Mouse (Mus musculus) megakaryocyte, adult 5-6 weeks (primary cell): ENCODE data around the gene Usp17le. TPM values are rescaled to one million over a fixed set of nuclear protein-coding genes. Genes with fewer than 3 reads are reported as not detected.
"Not testable (repeated sequence)": the region's sequence is repeated elsewhere in the genome, so short reads cannot be mapped to it uniquely, and the experiment has no call there.

Experiments used
- ATAC-seq: 2 replicates; pipeline ENCODE4 v1.8.0; 2016; ENCODE audit warnings: mild to moderate bottlenecking, inconsistent platforms; ENCODE audit not compliant: poor library complexity, severe bottlenecking
- total RNA-seq, 2 experiments: library from RNA; stranded (forward) in 1 of 2; stranded (reverse) in 1 of 2; fragments of 153-499, 151-499 nt in 1 of 2; fragments of 221-1000, 200-1000 nt in 1 of 2; gene quantifications; 2 replicates each; pipeline versions ENCODE4 v1.2.3 to v1.2.4; 2015 to 2017

The Usp17le gene
- not detected in 2 replicates for total RNA-seq (2015)
- not detected in 2 replicates for total RNA-seq (2017)

- not testable (repeated sequence) for ATAC-seq
These were observed at the start of gene Usp17le for GRCm38 (mm10) chr7:104777370-104777769. TSS of gene Usp17le (minus strand) at chr7:104777470.

DNA sequence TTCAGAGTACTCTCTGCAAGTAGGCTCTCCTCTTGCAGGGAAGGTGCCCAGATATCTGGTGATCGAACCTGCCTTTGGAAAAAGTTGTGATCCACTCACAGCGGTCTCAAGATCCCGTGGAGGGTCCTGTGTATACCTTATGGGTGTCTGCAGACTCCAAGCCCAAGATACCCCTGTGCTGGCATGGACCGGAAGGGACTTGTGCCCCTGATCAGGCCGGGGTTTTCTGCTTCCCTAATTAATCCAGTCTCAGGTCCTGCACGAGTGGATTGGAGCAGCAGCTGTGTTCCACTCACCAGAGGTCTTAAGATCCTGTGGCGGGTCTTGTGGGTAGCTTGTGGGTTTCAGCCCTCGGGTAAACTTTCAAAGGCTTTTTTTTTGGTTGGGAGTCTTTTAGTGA is 33.1 kb upstream of the Usp17le start:
- ATAC-seq, result not testable (repeated sequence)

- no peak for ATAC-seq
These were observed 13.5 kb upstream of the Usp17le start for GRCm38 (mm10) chr7:104790796-104791195.

Other genes starting within 250 kb of the Usp17le start
- gene Olfr651, start 227.3 kb downstream of the Usp17le start, total RNA-seq (2015), result not detected in 2 replicates
- gene Olfr651, start 227.3 kb downstream of the Usp17le start, total RNA-seq (2017), result not detected in 2 replicates
- not detected in 2 replicates for gene Olfr652, start 216.6 kb downstream of the Usp17le start, total RNA-seq (2015)
- gene Olfr652, start 216.6 kb downstream of the Usp17le start, total RNA-seq (2017), result not detected in 2 replicates
- gene Olfr653, start 200.2 kb downstream of the Usp17le start, total RNA-seq (2015), result not detected in 2 replicates
- gene Olfr653, start 200.2 kb downstream of the Usp17le start, total RNA-seq (2017), result not detected in 2 replicates
- gene Olfr654, start 190.4 kb downstream of the Usp17le start, total RNA-seq (2015), result not detected in 2 replicates
- not detected in 2 replicates for gene Olfr654, start 190.4 kb downstream of the Usp17le start, total RNA-seq (2017)
- not detected in 2 replicates for gene Olfr655, start 175.7 kb downstream of the Usp17le start, total RNA-seq (2015)
- gene Olfr655, start 175.7 kb downstream of the Usp17le start, total RNA-seq (2017), result not detected in 2 replicates
- gene Olfr656, start 163.5 kb downstream of the Usp17le start, total RNA-seq (2015), result not detected in 2 replicates
- gene Olfr656, start 163.5 kb downstream of the Usp17le start, total RNA-seq (2017), result not detected in 2 replicates
- not detected in 2 replicates for gene Olfr657, start 152.7 kb downstream of the Usp17le start, total RNA-seq (2015)
- gene Olfr657, start 152.7 kb downstream of the Usp17le start, total RNA-seq (2017), result not detected in 2 replicates
- not detected in 2 replicates for gene Olfr658, start 130.2 kb downstream of the Usp17le start, total RNA-seq (2015)
- not detected in 2 replicates for gene Olfr658, start 130.2 kb downstream of the Usp17le start, total RNA-seq (2017)
- not detected in 2 replicates for gene Olfr659, start 110.7 kb downstream of the Usp17le start, total RNA-seq (2015)
- gene Olfr659, start 110.7 kb downstream of the Usp17le start, total RNA-seq (2017), result not detected in 2 replicates
- gene Olfr661, start 91.0 kb downstream of the Usp17le start, total RNA-seq (2015), result not detected in 2 replicates
- gene Olfr661, start 91.0 kb downstream of the Usp17le start, total RNA-seq (2017), result not detected in 2 replicates
- not detected in 2 replicates for gene Usp17lb, start 65.1 kb upstream of the Usp17le start, total RNA-seq (2015)
- not detected in 2 replicates for gene Usp17lb, start 65.1 kb upstream of the Usp17le start, total RNA-seq (2017)
- gene Usp17la, start 79.5 kb upstream of the Usp17le start, total RNA-seq (2015), result not detected in 2 replicates
- not detected in 2 replicates for gene Usp17la, start 79.5 kb upstream of the Usp17le start, total RNA-seq (2017)
- gene Olfr665, start 100.6 kb upstream of the Usp17le start, total RNA-seq (2015), result not detected in 2 replicates
- not detected in 2 replicates for gene Olfr665, start 100.6 kb upstream of the Usp17le start, total RNA-seq (2017)
- not detected in 2 replicates for gene Olfr666, start 118.5 kb upstream of the Usp17le start, total RNA-seq (2015)
- gene Olfr666, start 118.5 kb upstream of the Usp17le start, total RNA-seq (2017), result not detected in 2 replicates
- not detected in 2 replicates for gene Olfr667, start 144.0 kb upstream of the Usp17le start, total RNA-seq (2015)
- not detected in 2 replicates for gene Olfr667, start 144.0 kb upstream of the Usp17le start, total RNA-seq (2017)
- not detected in 2 replicates for gene Olfr668, start 150.6 kb upstream of the Usp17le start, total RNA-seq (2015)
- not detected in 2 replicates for gene Olfr668, start 150.6 kb upstream of the Usp17le start, total RNA-seq (2017)
- not detected in 2 replicates for gene Olfr669, start 156.8 kb upstream of the Usp17le start, total RNA-seq (2015)
- not detected in 2 replicates for gene Olfr669, start 156.8 kb upstream of the Usp17le start, total RNA-seq (2017)
- gene Olfr670, start 185.2 kb upstream of the Usp17le start, total RNA-seq (2015), result not detected in 2 replicates
- gene Olfr670, start 185.2 kb upstream of the Usp17le start, total RNA-seq (2017), result not detected in 2 replicates
- gene Olfr671, start 201.7 kb upstream of the Usp17le start, total RNA-seq (2015), result not detected in 2 replicates
- not detected in 2 replicates for gene Olfr671, start 201.7 kb upstream of the Usp17le start, total RNA-seq (2017)
- gene Olfr672, start 224.6 kb upstream of the Usp17le start, total RNA-seq (2015), result not detected in 2 replicates
- gene Olfr672, start 224.6 kb upstream of the Usp17le start, total RNA-seq (2017), result not detected in 2 replicates